Mouse (Mus musculus) right cerebral cortex, postnatal 25 days (tissue): ENCODE measurements at regions not wholly inside any gene's neighbourhood (a gene's known extent, or its start where the extent isn't known, plus 50 kb on each side); places are given as distances from the start of the nearest gene placed in this dataset.
"Not testable (repeated sequence)": the region's sequence is repeated elsewhere in the genome, so short reads cannot be mapped to it uniquely, and the experiment has no call there.

ENCODE experiments used
- DNase-seq: peaks from one replicate; pipeline ENCODE4 v3.0.0; 2022

- DNase-seq: no peak
Observed at GRCm38 (mm10) chr5:91822844-91823576, 139.9 kb downstream of the Rchy1 start.

- DNase-seq: no peak
Observed at GRCm38 (mm10) chr5:91818800-91819199, 144.1 kb downstream of the Rchy1 start.

- DNase-seq: no peak
Observed at GRCm38 (mm10) chr5:91818195-91818594, 144.7 kb downstream of the Rchy1 start.

- DNase-seq: no peak
Observed at GRCm38 (mm10) chr5:91816376-91816950, 146.4 kb downstream of the Rchy1 start.

DNA sequence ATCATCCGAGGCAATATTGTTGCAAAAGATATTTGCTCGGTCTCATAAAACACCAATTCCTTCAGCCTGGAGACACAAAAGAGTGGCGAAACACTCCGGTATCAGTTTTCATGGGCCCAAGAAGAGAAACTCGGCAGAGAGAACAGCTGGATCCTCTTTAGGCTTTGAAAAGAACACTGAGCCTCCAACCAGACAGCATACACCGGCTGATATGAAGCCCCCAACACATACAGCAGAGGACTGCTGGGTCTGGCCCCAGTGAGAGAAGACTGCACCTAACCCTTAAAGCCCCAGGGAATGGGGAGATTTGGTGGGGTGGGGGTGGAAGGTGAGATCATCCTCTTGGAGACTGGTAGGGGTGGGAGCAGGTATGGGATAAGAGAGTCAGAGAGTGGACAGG lies 147.9 kb downstream of the Rchy1 start:
- DNase-seq: no peak

DNA sequence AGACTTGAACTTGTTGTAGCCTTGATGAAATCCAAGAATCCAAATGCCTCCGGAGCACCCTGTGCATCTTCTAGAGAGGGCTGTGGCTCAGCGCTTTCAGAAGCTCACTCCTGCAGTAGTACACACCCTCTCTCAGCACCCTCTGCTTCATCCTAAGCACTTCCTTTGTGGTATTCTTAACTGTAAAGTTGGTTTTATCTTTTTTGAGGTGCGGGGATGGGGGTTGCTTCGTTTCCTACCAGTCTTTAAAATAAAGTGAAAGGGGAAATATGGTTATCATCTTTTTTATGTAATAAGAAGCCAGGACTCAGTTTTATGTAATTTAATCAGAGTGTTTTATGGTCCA lies 148.5 kb downstream of the Rchy1 start:
- no peak for DNase-seq

DNA sequence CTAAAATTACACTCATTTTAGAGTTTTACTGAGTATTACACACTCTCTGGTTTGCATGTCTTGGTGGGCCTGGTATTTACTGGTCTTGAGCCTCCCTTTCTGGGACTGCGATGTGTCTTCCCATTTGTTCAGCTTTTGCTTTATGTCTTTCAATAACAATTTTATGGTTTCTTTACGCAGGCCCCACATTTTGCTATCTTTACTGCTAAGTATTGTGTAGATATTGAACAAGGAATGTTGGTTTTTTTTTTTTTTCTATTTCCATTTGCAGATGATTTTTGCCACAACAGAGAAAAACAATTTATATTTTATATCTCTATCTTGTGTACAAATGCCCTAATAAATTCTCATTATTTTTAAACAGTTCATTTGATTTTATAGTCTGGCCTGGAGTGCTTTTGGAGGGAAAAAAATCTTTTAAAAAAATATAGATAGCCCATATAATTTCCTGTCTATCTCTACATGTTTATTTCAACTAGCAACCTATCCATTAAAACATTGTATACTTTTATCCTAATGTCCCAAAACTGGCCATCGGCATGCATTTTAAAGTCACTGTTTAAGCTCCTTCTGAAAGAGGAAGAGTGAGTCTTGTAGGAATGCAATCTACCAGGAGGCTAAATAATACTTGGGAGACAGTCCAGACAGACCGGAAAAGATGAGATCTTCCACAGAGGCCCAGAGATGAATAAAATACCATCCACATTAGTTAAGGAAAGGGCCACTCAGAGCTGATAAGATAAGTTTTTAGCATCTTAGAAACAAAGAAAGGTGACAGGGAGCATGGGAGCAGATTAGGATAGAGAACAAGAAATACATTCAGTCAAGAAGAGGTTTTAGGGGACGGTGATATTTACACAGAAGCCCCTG lies 149.1 kb downstream of the Rchy1 start:
- DNase-seq: no peak

- DNase-seq: no peak
Observed at GRCm38 (mm10) chr5:91807070-91808065, 155.5 kb downstream of the Rchy1 start.

GRCm38 (mm10) chr5:91801297-91801980 lies 161.4 kb downstream of the Rchy1 start:
- DNase-seq: no peak

GRCm38 (mm10) chr5:91797362-91797761 lies 165.5 kb downstream of the Rchy1 start:
- DNase-seq: no peak

- no peak for DNase-seq
Observed at GRCm38 (mm10) chr5:91792732-91793131, 170.1 kb downstream of the Rchy1 start.

DNA sequence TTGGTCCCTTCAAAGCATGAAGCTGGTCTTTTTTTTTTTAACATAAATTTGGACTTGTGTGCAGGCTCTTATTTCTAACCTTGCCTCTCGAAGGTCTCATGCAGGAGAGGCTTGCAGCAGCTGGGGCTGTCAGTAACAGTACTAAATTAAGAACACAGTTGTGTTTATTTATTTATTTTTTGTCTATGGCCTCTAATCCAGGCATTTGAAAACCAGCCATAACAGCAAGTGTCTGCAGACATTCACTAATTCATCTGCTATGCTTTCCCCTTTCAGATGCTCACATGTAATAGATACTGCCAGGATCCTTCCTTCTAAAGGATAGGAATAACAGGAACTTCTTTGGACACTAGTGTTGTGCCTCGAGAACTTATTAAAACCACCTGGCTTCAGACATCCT lies 172.5 kb downstream of the Rchy1 start:
- DNase-seq: no peak

DNA sequence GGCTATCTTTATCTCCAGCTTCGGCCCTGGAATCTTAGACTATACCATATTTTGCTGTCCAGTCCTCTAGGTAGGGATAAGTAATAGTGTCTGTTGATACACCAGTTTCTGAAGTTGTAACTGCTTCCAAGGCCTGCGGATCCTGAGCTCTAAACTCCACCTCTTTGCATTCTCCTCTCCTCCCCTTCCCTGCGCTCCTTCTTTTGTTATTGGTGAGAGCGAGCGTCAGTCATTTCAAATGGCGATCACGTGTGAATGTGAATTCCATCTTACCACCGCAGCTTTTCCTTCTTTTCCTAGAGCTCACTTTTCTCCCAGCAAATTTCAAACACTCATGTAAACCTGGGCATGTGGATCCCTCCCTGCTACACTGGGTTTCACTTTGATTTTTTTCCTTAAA lies 178.9 kb downstream of the Rchy1 start:
- DNase-seq: no peak

GRCm38 (mm10) chr5:91776971-91777370 lies 185.9 kb downstream of the Rchy1 start:
- no peak for DNase-seq

- no peak for DNase-seq
Observed at GRCm38 (mm10) chr5:91774065-91774464, 188.8 kb downstream of the Rchy1 start.

- no peak for DNase-seq
Observed at GRCm38 (mm10) chr5:91767886-91768285, 195.0 kb downstream of the Rchy1 start.

- DNase-seq: no peak
Observed at GRCm38 (mm10) chr5:91767060-91767459, 195.8 kb downstream of the Rchy1 start.

DNA sequence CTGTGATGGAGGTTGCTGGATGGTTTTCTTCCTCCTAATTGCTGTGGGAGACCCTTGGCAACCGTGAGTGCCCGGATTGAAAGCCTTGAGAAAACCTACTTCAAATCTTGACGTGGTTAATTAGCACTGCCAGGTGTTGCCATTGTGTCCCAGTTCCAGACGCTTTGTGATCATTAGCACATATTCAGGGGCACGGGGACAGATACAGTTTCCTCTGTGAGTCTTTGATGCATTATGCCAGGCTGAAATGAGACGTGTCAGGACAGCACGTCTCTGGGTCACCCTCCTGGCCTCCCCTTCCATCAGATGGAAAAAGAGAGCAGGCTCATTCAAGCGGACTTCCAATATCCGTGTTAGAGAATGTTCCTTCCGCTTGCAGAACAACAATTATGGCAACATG lies 198.2 kb downstream of the Rchy1 start:
- DNase-seq: no peak

DNA sequence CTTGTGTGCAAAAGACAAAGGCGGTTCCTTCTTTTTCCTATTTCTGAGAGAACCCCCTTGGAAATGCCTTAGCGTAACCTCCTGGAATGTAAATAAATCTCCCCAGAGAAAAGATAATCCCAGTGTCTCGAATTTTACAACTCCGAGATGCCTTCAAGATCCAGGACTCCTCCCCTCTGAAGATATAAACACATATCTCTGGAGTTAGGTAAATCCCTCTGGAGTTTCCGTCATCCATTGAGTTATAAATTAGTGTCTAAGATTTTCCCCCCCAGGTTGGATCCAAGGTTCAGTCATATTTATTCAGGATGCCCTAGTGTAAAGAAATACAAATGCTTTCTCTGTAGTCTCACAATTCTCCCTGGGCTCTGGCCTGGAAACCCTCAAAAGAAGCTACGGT lies 200.3 kb downstream of the Rchy1 start:
- DNase-seq: no peak

DNA sequence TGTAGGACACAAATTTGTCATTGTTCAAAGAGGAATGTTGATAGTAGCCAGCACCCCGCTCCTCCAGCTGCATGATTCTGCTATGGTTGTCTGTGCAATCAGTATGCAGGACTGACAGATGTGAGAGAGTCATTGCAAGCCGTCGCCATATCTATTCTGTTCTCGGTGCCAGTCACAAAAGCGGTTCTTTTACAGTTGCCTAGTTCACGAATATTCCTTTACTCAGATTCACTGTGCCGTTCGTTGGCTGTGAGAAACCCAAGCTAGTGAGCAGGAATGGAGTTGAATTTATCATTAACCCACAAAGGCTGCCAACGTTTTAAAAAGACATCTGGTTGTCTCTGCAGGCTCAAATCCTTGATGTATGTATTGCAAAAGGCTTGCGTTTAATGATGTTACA lies 206.9 kb downstream of the Rchy1 start:
- no peak for DNase-seq

GRCm38 (mm10) chr5:91752846-91753245 lies 210.0 kb downstream of the Rchy1 start:
- DNase-seq: not testable (repeated sequence)

DNA sequence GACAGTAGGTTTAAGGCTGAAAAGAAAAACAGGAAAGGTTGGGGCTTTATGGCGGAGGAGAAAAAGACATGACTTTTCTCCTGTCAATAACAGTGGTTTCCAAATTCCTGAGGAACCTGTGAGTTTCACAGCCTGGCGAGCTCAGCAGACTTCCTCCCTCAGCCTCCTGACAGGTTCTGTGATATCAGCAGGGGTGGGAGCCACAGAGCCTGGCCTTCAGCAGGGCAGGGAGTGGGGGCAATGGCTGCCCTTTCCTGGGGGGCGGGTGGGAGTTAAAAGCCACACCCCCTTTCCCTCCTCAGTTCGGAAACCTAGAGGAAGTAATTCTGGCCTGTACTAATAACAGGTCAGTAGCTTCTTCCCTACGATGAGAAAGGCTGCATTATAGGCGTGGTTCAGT lies 211.7 kb downstream of the Rchy1 start:
- DNase-seq: no peak
